Mouse (Mus musculus) MEL (cell line): ENCODE measurements around the gene Sipa1l1. TPM values are rescaled to one million over a fixed set of nuclear protein-coding genes. Genes with fewer than 3 reads are reported as not detected.

Experiments
- DNase-seq: peaks from one replicate; pipeline ENCODE4 v3.0.0; 2011; ENCODE audit warnings: low read depth, low spot score
- H3K27ac ChIP-seq: 2 replicates; pipeline ENCODE4 v1.5.1; 2012; ENCODE audit warnings: low read depth, mild to moderate bottlenecking, control low read depth, low read length, moderate library complexity; ENCODE audit not compliant: control insufficient read depth
- H3K27me3 ChIP-seq, 2 experiments: fragments of 150-350 bp in 1 of 2; sonication (generic) in 1 of 2; 2 replicates each; pipeline ENCODE4 v1.6.1; 2012; ENCODE audit warnings: low read length in 2 of 2, mild to moderate bottlenecking in 2 of 2, improper control_type of control experiment in 1 of 2, moderate library complexity in 1 of 2; ENCODE audit not compliant: insufficient read depth in 2 of 2, control insufficient read depth in 1 of 2
- H3K36me3 ChIP-seq, 2 experiments: 2 replicates each; pipeline ENCODE4 v1.6.1; 2012 to 2014; ENCODE audit warnings: low read length in 2 of 2, improper control_type of control experiment in 1 of 2, inconsistent platforms in 1 of 2, mild to moderate bottlenecking in 1 of 2; ENCODE audit not compliant: insufficient read depth in 2 of 2, control insufficient read depth in 1 of 2
- H3K4me1 ChIP-seq, 2 experiments: fragments of 150-350 bp in 1 of 2; sonication (generic) in 1 of 2; 2 replicates each; pipeline ENCODE4 v1.6.1; 2012; ENCODE audit warnings: low read length in 2 of 2, improper control_type of control experiment in 1 of 2, mild to moderate bottlenecking in 1 of 2; ENCODE audit not compliant: insufficient read depth in 2 of 2, control insufficient read depth in 1 of 2
- H3K4me3 ChIP-seq, 2 experiments: fragments of 150-350 bp in 1 of 2; sonication (generic) in 1 of 2; 2 replicates each; pipeline ENCODE4 v1.5.1; 2012; ENCODE audit warnings: low read depth in 2 of 2, low read length in 2 of 2, mild to moderate bottlenecking in 2 of 2, moderate library complexity in 2 of 2, control low read depth in 1 of 2, improper control_type of control experiment in 1 of 2; ENCODE audit not compliant: control insufficient read depth in 1 of 2, insufficient read depth in 1 of 2
- H3K79me2 ChIP-seq: 2 replicates; pipeline ENCODE4 v1.6.1; 2012; ENCODE audit warnings: mild to moderate bottlenecking, low read length, moderate library complexity; ENCODE audit not compliant: control insufficient read depth, poor library complexity, insufficient read depth
- H3K9ac ChIP-seq: 2 replicates; pipeline ENCODE4 v1.6.1; 2012; ENCODE audit warnings: low read depth, mild to moderate bottlenecking, control low read depth, low read length, moderate library complexity; ENCODE audit not compliant: control insufficient read depth, poor library complexity, severe bottlenecking
- H3K9me3 ChIP-seq: fragments of 150-350 bp; sonication (generic); replicated peaks from 2 replicates; pipeline ENCODE4 v1.6.1; 2012; ENCODE audit warnings: mild to moderate bottlenecking, low read length, improper control_type of control experiment, moderate library complexity; ENCODE audit not compliant: insufficient read depth
- CHD2 ChIP-seq: IDR thresholded peaks from 2 replicates; pipeline ENCODE4 v1.6.1; 2011; ENCODE audit warnings: low read length, improper control_type of control experiment
- CTCF ChIP-seq, 3 experiments: IDR thresholded peaks in 2 of 3; conservative IDR thresholded peaks in 1 of 3; 2 replicates each; pipeline ENCODE4 v1.5.1; 2011 to 2012; ENCODE audit warnings: low read length in 3 of 3, low read depth in 2 of 3, mild to moderate bottlenecking in 2 of 3, improper control_type of control experiment in 1 of 3, inconsistent platforms in 1 of 3, mixed read lengths in 1 of 3, moderate library complexity in 1 of 3; ENCODE audit not compliant: control insufficient read depth in 1 of 3, insufficient read depth in 1 of 3, poor library complexity in 1 of 3, severe bottlenecking in 1 of 3
- E2F4 ChIP-seq: IDR thresholded peaks from 2 replicates; pipeline ENCODE4 v1.6.1; 2011; ENCODE audit warnings: low read depth, low read length, improper control_type of control experiment, borderline replicate concordance
- ELF1 ChIP-seq: IDR thresholded peaks from 2 replicates; pipeline ENCODE4 v1.6.1; 2014; ENCODE audit warnings: low read depth, mild to moderate bottlenecking, inconsistent platforms, low read length, improper control_type of control experiment, moderate library complexity
- EP300 ChIP-seq, 2 experiments: IDR thresholded peaks; 2 replicates each; pipeline ENCODE4 v1.6.1; 2011; ENCODE audit warnings: improper control_type of control experiment in 2 of 2, low read length in 2 of 2, low read depth in 1 of 2, mild to moderate bottlenecking in 1 of 2
- GATA1 ChIP-seq: IDR thresholded peaks from 2 replicates; pipeline ENCODE4 v1.6.1; 2011; ENCODE audit warnings: low read depth, low read length, improper control_type of control experiment
- HCFC1 ChIP-seq: IDR thresholded peaks from 2 replicates; pipeline ENCODE4 v1.6.1; 2012; ENCODE audit warnings: low read depth, mild to moderate bottlenecking, inconsistent platforms, low read length, improper control_type of control experiment, moderate library complexity
- MAX ChIP-seq: IDR thresholded peaks from 2 replicates; pipeline ENCODE4 v1.6.1; 2011; ENCODE audit warnings: low read length, improper control_type of control experiment
- MAZ ChIP-seq: IDR thresholded peaks from 2 replicates; pipeline ENCODE4 v1.6.1; 2012; ENCODE audit warnings: low read depth, mild to moderate bottlenecking, inconsistent platforms, low read length, improper control_type of control experiment
- MEF2A ChIP-seq: IDR thresholded peaks from 2 replicates; pipeline ENCODE4 v1.6.1; 2014; ENCODE audit warnings: low read depth, mild to moderate bottlenecking, inconsistent platforms, low read length, improper control_type of control experiment; ENCODE audit not compliant: poor library complexity, insufficient replicate concordance, severe bottlenecking; ENCODE audit errors: extremely low read depth
- MXI1 ChIP-seq: IDR thresholded peaks from 2 replicates; pipeline ENCODE4 v1.6.1; 2011; ENCODE audit warnings: mild to moderate bottlenecking, low read depth, low read length, improper control_type of control experiment
- MYB ChIP-seq: IDR thresholded peaks from 2 replicates; pipeline ENCODE4 v1.6.1; 2011; ENCODE audit warnings: mild to moderate bottlenecking, low read depth, low read length, improper control_type of control experiment
- NELFE ChIP-seq: IDR thresholded peaks from 2 replicates; pipeline ENCODE4 v1.6.1; 2011; ENCODE audit warnings: low read depth, low read length, improper control_type of control experiment
- POLR2AphosphoS2 ChIP-seq: IDR thresholded peaks from 2 replicates; pipeline ENCODE4 v1.6.1; 2011; ENCODE audit warnings: low read length, improper control_type of control experiment
- POLR2AphosphoS5 ChIP-seq: IDR thresholded peaks from 2 replicates; pipeline ENCODE4 v1.6.1; 2012; ENCODE audit warnings: low read depth, borderline replicate concordance, mild to moderate bottlenecking, inconsistent platforms, low read length, moderate library complexity, mixed read lengths
- RCOR1 ChIP-seq: IDR thresholded peaks from 2 replicates; pipeline ENCODE4 v1.6.1; 2012; ENCODE audit warnings: low read depth, mild to moderate bottlenecking, inconsistent platforms, low read length, improper control_type of control experiment
- SMC3 ChIP-seq: IDR thresholded peaks from 2 replicates; pipeline ENCODE4 v1.6.1; 2011; ENCODE audit warnings: low read depth, low read length, improper control_type of control experiment
- TAL1 ChIP-seq: IDR thresholded peaks from 2 replicates; pipeline ENCODE4 v1.6.1; 2012; ENCODE audit warnings: mild to moderate bottlenecking, inconsistent platforms, low read length, moderate library complexity, mixed read lengths
- TCF12 ChIP-seq: IDR thresholded peaks from 2 replicates; pipeline ENCODE4 v1.6.1; 2014; ENCODE audit warnings: low read depth, mild to moderate bottlenecking, inconsistent platforms, low read length, improper control_type of control experiment, moderate library complexity
- UBTF ChIP-seq: IDR thresholded peaks from 2 replicates; pipeline ENCODE4 v1.6.1; 2012; ENCODE audit warnings: low read depth, mild to moderate bottlenecking, inconsistent platforms, low read length, improper control_type of control experiment, moderate library complexity, borderline replicate concordance; ENCODE audit not compliant: insufficient read depth
- ZC3H11A ChIP-seq: IDR thresholded peaks from 2 replicates; pipeline ENCODE4 v1.6.1; 2012; ENCODE audit warnings: low read depth, mild to moderate bottlenecking, inconsistent platforms, low read length, improper control_type of control experiment
- ZKSCAN1 ChIP-seq: IDR thresholded peaks from 2 replicates; pipeline ENCODE4 v1.6.1; 2012; ENCODE audit warnings: low read depth, mild to moderate bottlenecking, inconsistent platforms, low read length, improper control_type of control experiment, moderate library complexity
- ZNF384 ChIP-seq: IDR thresholded peaks from 2 replicates; pipeline ENCODE4 v1.6.1; 2012; ENCODE audit warnings: low read depth, mild to moderate bottlenecking, inconsistent platforms, low read length, improper control_type of control experiment
- polyA plus RNA-seq, 2 experiments: library from polyadenylated mRNA; stranded (reverse) in 1 of 2; unstranded in 1 of 2; fragments of >175 nt in 1 of 2; fragments of >200 nt in 1 of 2; gene quantifications; 2 replicates each; pipeline versions ENCODE4 v1.2.1 to v1.2.4; 2012; ENCODE audit warnings: low replicate concordance in 2 of 2, low read depth in 1 of 2; ENCODE audit not compliant: insufficient read length in 2 of 2, insufficient read depth in 1 of 2, missing spikeins in 1 of 2
- total RNA-seq: library from RNA; depleted of rRNA; stranded (reverse); fragments of 300-350 nt; gene quantifications from 2 replicates; pipeline ENCODE4 v1.2.3, GENCODE M21; 2012

Sipa1l1 gene
- total and polyA plus RNA-seq, 3 experiments = 18.1 to 42.7 (median 19.3) TPM

DNA sequence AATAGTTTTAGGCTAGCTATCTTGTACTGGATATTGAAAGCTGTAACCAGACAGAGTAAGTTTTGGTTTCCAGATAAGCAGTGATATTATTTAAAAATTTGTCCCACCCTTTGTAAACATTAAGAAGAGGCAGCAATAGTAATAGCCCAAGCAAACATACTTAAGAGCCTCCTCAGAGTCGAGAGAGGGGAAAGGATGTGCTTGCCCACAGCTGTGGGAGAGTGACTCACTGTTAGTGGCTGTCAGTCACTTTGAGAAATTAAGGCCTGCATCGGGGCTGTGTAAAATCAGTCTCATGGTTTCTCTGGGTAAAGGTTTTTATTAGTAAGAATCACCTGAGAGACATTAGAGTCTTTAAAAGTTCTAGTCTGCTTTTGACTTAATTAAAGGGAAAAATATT is 40.6 kb downstream of the Sipa1l1 start:
- peaks cover 0 to 3% of the 10 kb centered on the region in 2 experiments; a peak in 2 of 4 replicates for H3K36me3 ChIP-seq
- no peak overlapping the region for H3K27ac ChIP-seq
- no peak for TF ChIP-seq SMC3
- TF ChIP-seq UBTF = no peak
- TF ChIP-seq MAZ = no peak
- TF ChIP-seq RCOR1 = no peak
- no peak for TF ChIP-seq GATA1
- no peak for TF ChIP-seq CHD2
- no peak for TF ChIP-seq TAL1
- TF ChIP-seq ZNF384 = no peak
- TF ChIP-seq ZKSCAN1 = no peak
- TF ChIP-seq POLR2AphosphoS2 = no peak
- TF ChIP-seq ZC3H11A = no peak
- no peak for TF ChIP-seq CTCF (IDR thresholded peaks at IDR 0.05 in 2 of 3, conservative IDR thresholded peaks at IDR 0.05 in 1 of 3; ENCODE audit: control insufficient read depth in 1 of 3, insufficient read depth in 1 of 3, low read depth in 2 of 3, low read length in 3 of 3, poor library complexity in 1 of 3, severe bottlenecking in 1 of 3)
- TF ChIP-seq, all 39 proteins: peak for 0
- H3K4me1 ChIP-seq = peaks cover 4 to 5% of the 10 kb centered on the region in 2 experiments; a peak in 2 of 4 replicates
- peaks cover 6% of the 10 kb centered on the region; the same call in 1 of the 2 replicates for H3K79me2 ChIP-seq
- no peaks in the 10 kb centered on the region for H3K9me3 ChIP-seq
- no peak overlapping the region for H3K9ac ChIP-seq
- no peak for DNase-seq
- no peak overlapping the region for H3K4me3 ChIP-seq
- no peaks in the 10 kb centered on the region for H3K27me3 ChIP-seq

DNA sequence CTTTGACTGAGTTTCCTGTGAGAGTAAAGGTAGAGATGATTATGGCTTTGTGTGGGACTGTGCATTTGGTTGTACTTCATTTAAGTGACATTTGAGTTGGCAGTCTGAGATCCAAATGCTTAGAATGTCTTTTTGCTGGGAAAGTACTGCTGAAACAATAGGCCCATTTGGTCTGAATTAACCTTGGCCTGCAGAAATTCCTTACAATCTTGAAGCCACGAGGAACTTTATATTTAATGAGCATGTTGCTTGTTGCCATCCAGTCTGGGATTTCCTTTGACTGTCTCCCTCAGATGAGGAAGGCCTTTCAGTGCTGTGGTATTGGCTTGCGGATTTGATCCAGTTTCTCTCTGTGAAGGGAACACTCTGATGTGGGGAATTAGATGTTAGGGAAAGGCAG is 43.9 kb downstream of the Sipa1l1 start:
- no peaks in the 10 kb centered on the region for H3K9me3 ChIP-seq
- no peak overlapping the region for H3K4me3 ChIP-seq
- DNase-seq = no peak
- TF ChIP-seq ZNF384 = no peak
- no peak for TF ChIP-seq TCF12
- TF ChIP-seq POLR2AphosphoS5 = no peak
- TF ChIP-seq MYB = no peak
- no peak for TF ChIP-seq EP300 (IDR thresholded peaks at IDR 0.05; ENCODE audit: low read depth in 1 of 2, low read length in 2 of 2)
- TF ChIP-seq E2F4 = no peak
- no peak for TF ChIP-seq MXI1
- TF ChIP-seq NELFE = no peak
- no peak for TF ChIP-seq MEF2A
- TF ChIP-seq GATA1 = no peak
- no peak for TF ChIP-seq HCFC1
- no peak for TF ChIP-seq MAX
- no peak for TF ChIP-seq ELF1
- TF ChIP-seq UBTF = no peak
- no peak overlapping the region for H3K27ac ChIP-seq
- H3K9ac ChIP-seq = no peak overlapping the region
- peaks cover 7% of the 10 kb centered on the region; the same call in 1 of the 2 replicates for H3K79me2 ChIP-seq
- H3K36me3 ChIP-seq = peaks cover 0 to 3% of the 10 kb centered on the region in 2 experiments; a peak in 3 of 4 replicates
- H3K4me1 ChIP-seq = peaks cover 5 to 9% of the 10 kb centered on the region in 2 experiments; a peak in 2 of 4 replicates
- H3K27me3 ChIP-seq = no peaks in the 10 kb centered on the region
